Mouse (Mus musculus) heart, postnatal 0 days (tissue): Measurements from ENCODE around the gene Pde4d. TPM values are rescaled to one million over a fixed set of nuclear protein-coding genes. Genes with fewer than 3 reads are reported as not detected.
A peak's percentile ranks its signal among the peaks of the same experiment; 100 is the strongest.

Experiments
- ATAC-seq: fragments of 200-750 bp; cut with Nextera tagmentation; 2 replicates; pipeline ENCODE4 v1.8.0; 2017; ENCODE audit warnings: low read depth, moderate number of reproducible peaks, moderate library complexity; ENCODE audit not compliant: insufficient read depth
- DNase-seq: peaks from one replicate; pipeline ENCODE4 v3.0.0-alpha.2; 2016; ENCODE audit warnings: low spot score
- H3K27ac ChIP-seq: fragments of 300-500 bp; sonication (generic); 2 replicates; pipeline ENCODE4 v1.5.1; 2014; ENCODE audit warnings: low read depth, mild to moderate bottlenecking
- H3K27me3 ChIP-seq: fragments of 300-500 bp; sonication (generic); 2 replicates; pipeline ENCODE4 v1.6.1; 2014; ENCODE audit warnings: low read length, mixed read lengths; ENCODE audit not compliant: control insufficient read depth, insufficient read depth
- H3K36me3 ChIP-seq: fragments of 300-500 bp; sonication (generic); replicated peaks from 2 replicates; pipeline ENCODE4 v1.6.1; 2014; ENCODE audit warnings: low read length, mixed read lengths; ENCODE audit not compliant: control insufficient read depth, insufficient read depth
- H3K4me1 ChIP-seq: fragments of 300-500 bp; sonication (generic); 2 replicates; pipeline ENCODE4 v1.6.1; 2014; ENCODE audit warnings: antibody characterized with exemption; ENCODE audit not compliant: control insufficient read depth, insufficient read depth
- H3K4me2 ChIP-seq: fragments of 300-500 bp; sonication (generic); 2 replicates; pipeline ENCODE4 v1.6.1; 2014; ENCODE audit warnings: low read depth, mild to moderate bottlenecking, low read length, moderate library complexity
- H3K4me3 ChIP-seq: fragments of 300-500 bp; sonication (generic); 2 replicates; pipeline ENCODE4 v1.5.1; 2014; ENCODE audit warnings: low read depth, low read length
- H3K9ac ChIP-seq: fragments of 300-500 bp; sonication (generic); replicated peaks from 2 replicates; pipeline ENCODE4 v1.6.1; 2014; ENCODE audit warnings: low read depth, low read length, mixed read lengths
- H3K9me3 ChIP-seq: fragments of 300-500 bp; sonication (generic); replicated peaks from 2 replicates; pipeline ENCODE4 v1.6.1; 2016; ENCODE audit warnings: low read length; ENCODE audit not compliant: control insufficient read depth
- CTCF ChIP-seq: IDR thresholded peaks from 2 replicates; pipeline ENCODE4 v1.5.1; 2016; ENCODE audit warnings: antibody characterized with exemption, control low read depth, low read depth
- EP300 ChIP-seq: IDR thresholded peaks from 2 replicates; pipeline ENCODE4 v1.6.1; 2016; ENCODE audit warnings: antibody characterized with exemption, low read depth
- WGBS: fragments of 180-500 bp; shearing (Covaris S2); extraction: QIAGEN DNeasy Blood & Tissue Kit; methylation state at CpG from one replicate; pipeline ENCODE4 v1.1.7; 2014; 5-methylcytosine and 5-hydroxymethylcytosine counted together
- polyA plus RNA-seq: library from polyadenylated mRNA; unstranded; fragments of >200 nt; fragmentation: Nextera tagmentation; extraction: Ambion mirVana; gene quantifications from 2 replicates; pipeline ENCODE4 v1.2.1, GENCODE M21; 2015
- total RNA-seq: library from RNA; depleted of rRNA; stranded (reverse); fragments of >200 nt; gene quantifications from 2 replicates; pipeline ENCODE4 v1.2.3, GENCODE M21; 2014; ENCODE audit warnings: low replicate concordance

The Pde4d gene
- total and polyA plus RNA-seq, 2 experiments from 2014 or later, result 21.9 to 58.0 TPM

DNA sequence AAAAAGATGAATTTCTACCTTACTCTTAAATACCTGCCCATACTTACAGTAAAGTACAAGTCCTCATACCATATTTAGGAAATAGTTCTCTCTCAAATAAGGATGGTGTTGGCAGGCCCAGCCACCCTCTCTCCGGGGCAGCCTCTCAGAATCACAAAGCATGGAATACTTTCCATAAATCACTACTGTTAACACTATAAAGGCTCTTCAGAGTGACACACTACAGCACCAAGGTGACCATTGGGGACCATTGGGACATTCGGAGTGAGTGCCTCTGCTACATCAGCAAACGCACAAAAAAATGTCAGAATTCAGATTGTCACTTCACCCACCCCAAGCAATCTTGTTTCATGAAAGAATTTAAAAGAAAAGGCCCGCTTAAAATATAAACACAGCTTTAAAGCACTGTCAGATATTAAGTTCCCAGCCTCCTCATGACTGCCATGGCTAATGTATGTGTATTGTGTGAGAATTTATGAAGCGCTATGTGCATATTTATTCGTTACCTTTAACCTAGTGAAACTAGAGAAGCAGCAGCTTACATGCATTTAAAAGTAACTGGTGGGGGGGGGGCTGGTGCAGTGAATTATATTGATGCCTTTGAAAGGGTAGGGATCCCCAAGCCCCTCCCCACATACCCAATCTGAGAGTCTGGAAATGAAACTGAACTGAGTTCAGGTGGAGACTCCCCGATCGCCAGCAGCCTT is 769.4 kb downstream of the Pde4d start:
- 64% methylated on average over 8 of the region's 8 CpGs for WGBS
- ATAC-seq (no peak), DNase-seq (no peak)
- H3K4me2 ChIP-seq, result no peak overlapping the region
- H3K9ac ChIP-seq, result no peak overlapping the region
- no peak overlapping the region for H3K4me3 ChIP-seq
- no peak overlapping the region for H3K27ac ChIP-seq
- no peaks in the 10 kb centered on the region for H3K36me3 ChIP-seq
- no peaks in the 10 kb centered on the region for H3K9me3 ChIP-seq
- no peaks in the 10 kb centered on the region for H3K27me3 ChIP-seq
- H3K4me1 ChIP-seq, result no peaks in the 10 kb centered on the region
- no peak for TF ChIP-seq CTCF
- TF ChIP-seq EP300, result no peak

DNA sequence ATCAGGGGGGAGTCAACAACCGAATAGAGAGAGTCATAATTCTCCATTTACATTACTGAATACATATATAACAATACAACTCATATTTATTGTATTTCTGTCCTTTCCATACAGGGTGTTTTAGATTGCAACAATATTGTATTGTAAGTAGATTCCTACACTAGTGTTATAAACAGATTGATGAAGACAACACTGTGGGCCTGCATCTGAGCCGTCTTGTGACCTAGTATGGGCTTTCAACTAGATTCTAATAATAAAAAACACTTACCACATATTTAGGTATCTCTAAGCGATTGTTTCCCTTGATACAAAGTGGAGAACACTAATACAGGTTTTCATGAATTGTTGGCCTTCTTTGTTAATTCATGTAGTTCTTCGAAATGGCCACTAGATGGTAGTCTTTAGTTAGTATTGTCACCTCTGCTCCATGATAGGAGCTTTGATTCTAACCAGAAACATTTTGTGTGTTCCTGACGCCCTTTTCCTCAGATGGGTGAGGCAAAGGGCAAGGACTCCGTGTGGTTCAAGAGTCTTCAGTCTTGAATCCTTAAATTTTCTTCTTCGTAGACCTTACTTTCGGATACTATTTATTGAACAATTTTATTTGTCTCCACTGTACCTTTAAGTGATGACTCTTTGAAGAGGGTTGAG is 779.3 kb downstream of the Pde4d start:
- H3K4me1 ChIP-seq, result peaks cover 7% of the 10 kb centered on the region; the same call in 1 of the 2 replicates
- H3K9me3 ChIP-seq, result no peaks in the 10 kb centered on the region
- no peaks in the 10 kb centered on the region for H3K36me3 ChIP-seq
- no peak overlapping the region for H3K9ac ChIP-seq
- DNase-seq (peak; percentile 72), ATAC-seq (peak; percentile 33; the same call in 1 of the 2 replicates)
- H3K4me2 ChIP-seq, result peak overlapping the region; percentile 76
- peak overlapping the region; percentile 50 for H3K4me3 ChIP-seq
- H3K27me3 ChIP-seq, result no peaks in the 10 kb centered on the region
- 14% methylated on average over 8 of the region's 8 CpGs for WGBS
- peak overlapping the region; percentile 53; the same call in 1 of the 2 replicates for H3K27ac ChIP-seq
- TF ChIP-seq CTCF (peak; percentile 81), EP300 (no peak)

DNA sequence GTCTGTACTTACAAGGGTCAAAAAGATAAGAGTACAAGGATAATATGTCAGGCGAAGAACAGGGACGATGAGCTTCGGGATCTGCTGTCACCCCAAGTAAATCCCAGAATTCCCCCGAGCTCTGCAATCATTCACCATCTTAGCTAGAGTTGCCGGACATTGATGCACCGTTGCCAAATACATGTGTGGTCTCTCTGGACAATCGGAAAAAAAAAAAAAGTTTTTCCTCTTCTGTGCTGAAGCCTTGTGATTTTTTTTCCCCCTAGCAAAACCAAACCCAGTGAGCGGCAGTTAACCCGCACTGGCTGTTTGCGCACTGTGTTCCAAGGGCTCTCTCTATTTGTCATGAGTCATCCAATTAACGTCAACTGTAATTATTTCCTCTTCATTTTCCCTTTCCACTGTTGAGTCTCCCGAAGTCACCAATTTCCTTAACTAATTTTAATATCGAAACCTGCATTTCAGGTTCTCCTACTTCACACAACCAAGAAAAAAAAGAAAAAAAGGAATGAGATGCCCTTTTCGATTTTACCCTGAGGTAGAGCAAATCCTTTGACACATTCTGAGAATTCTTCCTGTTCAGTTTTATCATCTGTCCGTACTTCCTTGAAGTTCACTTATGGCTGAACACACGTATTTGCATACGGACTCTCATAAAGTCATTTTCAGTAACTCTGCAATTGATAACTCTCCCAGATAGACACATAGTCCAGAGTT is 780.0 kb downstream of the Pde4d start:
- Histone ChIP-seq H3K27ac (peak overlapping the region; percentile 53; the same call in 1 of the 2 replicates), H3K9me3 (no peaks in the 10 kb centered on the region), H3K36me3 (no peaks in the 10 kb centered on the region), H3K4me3 (peak overlapping the region; percentile 50), H3K4me2 (peak overlapping the region; percentile 76), H3K4me1 (peaks cover 7% of the 10 kb centered on the region; the same call in 1 of the 2 replicates), H3K9ac (no peak overlapping the region), H3K27me3 (no peaks in the 10 kb centered on the region)
- ATAC-seq (no peak), DNase-seq (no peak)
- TF ChIP-seq CTCF (no peak), EP300 (no peak)
- WGBS, result 30% methylated on average over 17 of the region's 17 CpGs

DNA sequence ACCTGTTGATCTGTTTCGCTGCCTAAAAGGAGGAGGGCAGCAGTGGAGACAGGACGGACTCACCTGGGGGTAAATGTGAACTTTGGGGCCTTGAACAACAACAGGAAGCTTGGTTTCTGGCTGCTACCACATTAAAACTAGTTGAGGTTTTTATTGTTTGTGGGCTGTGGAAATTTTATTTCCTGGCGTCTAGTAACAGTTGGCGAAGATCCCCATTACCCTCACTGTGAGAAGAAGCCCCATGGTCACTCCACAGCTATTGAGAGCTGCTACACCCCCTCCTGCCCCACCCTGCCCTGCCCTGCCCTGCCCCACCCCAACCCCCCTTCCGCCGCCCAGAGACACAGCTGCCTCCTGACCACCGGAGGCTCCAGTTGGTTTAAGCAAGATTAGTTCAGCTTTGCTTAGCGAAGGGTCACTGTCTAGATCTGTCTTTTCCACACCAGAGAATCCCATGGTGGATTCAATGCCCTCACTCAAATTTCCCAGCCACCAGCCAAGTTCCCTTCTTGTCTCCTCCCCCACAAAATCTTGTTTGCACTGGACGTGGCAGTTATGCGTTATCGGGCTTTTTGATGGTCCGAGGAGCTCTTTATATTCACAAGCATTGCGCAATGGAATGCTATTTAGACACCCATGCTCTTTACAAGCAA is 780.7 kb downstream of the Pde4d start:
- no peaks in the 10 kb centered on the region for H3K36me3 ChIP-seq
- no peaks in the 10 kb centered on the region for H3K27me3 ChIP-seq
- no peak overlapping the region for H3K27ac ChIP-seq
- H3K9ac ChIP-seq, result no peak overlapping the region
- TF ChIP-seq CTCF, result no peak
- TF ChIP-seq EP300, result no peak
- peak overlapping the region; percentile 76 for H3K4me2 ChIP-seq
- no peak for ATAC-seq
- 65% methylated on average over 13 of the region's 13 CpGs for WGBS
- H3K9me3 ChIP-seq, result no peaks in the 10 kb centered on the region
- H3K4me1 ChIP-seq, result peaks cover 7% of the 10 kb centered on the region; the same call in 1 of the 2 replicates
- no peak for DNase-seq
- H3K4me3 ChIP-seq, result peak overlapping the region; percentile 50; the same call in 1 of the 2 replicates

DNA sequence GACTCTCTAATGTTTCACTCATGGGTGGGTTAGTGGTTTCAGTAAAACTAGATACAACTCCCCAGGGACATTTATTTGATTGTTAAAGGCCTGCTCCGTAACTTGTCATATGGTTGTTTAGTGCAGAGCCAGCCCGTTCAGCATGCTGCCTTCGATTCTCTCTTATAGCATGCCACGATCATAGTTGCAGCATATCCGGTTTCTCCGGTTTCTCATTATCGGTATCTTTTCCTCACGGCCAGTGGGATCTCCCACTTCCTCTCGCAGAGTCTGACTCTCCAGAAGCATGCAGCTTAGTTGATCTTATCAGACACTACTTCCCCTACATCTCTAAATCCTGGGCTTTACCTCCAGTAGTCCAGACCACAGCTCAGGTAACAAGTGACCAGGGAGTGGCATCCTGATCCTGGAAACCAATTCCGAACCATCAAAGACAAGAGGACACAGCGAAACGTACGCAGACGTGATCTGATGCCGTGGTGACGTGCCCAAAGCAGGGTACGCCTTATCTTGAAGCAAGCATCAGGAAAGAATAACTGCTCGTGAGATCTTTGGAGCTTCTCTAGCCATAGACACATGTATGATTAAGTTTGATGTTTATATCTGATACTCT is 782.2 kb downstream of the Pde4d start:
- H3K4me2 ChIP-seq, result peak overlapping the region; percentile 45
- ATAC-seq, result no peak

More for the DNA sequence above, 782.2 kb downstream of the Pde4d start:
- TF ChIP-seq CTCF (no peak), EP300 (no peak)
- Histone ChIP-seq H3K4me1 (peaks cover 11% of the 10 kb centered on the region; the same call in 1 of the 2 replicates), H3K9ac (no peak overlapping the region), H3K27ac (peak overlapping the region; percentile 49), H3K36me3 (no peaks in the 10 kb centered on the region), H3K4me3 (peak overlapping the region; percentile 6; the same call in 1 of the 2 replicates), H3K27me3 (no peaks in the 10 kb centered on the region), H3K9me3 (no peaks in the 10 kb centered on the region)
- 53% methylated on average over 18 of the region's 18 CpGs for WGBS
- DNase-seq, result no peak
